Mouse (Mus musculus) CD4-positive, CD25-positive, alpha-beta regulatory T cell, adult 2 months (primary cell): Measurements from ENCODE around the gene Bhmt2.

ENCODE experiments used
- DNase-seq: peaks from one replicate; pipeline ENCODE4 v3.0.0-alpha.2; 2012; ENCODE audit warnings: low read depth, low spot score

The Bhmt2 gene

GRCm38 (mm10) chr13:93674131-93674561, at the start of gene Bhmt2, which contains the start of gene Dmgdh:
Gene Bhmt2, minus strand, starts transcription at chr13:93674302.
Gene Dmgdh, plus strand, starts transcription at chr13:93674433.
- DNase-seq, result no peak

- no peak for DNase-seq
Measured at GRCm38 (mm10) chr13:93723455-93723854, 49.4 kb upstream of the Bhmt2 start.

GRCm38 (mm10) chr13:93721916-93722315, 47.8 kb upstream of the Bhmt2 start:
- DNase-seq, result no peak

DNA sequence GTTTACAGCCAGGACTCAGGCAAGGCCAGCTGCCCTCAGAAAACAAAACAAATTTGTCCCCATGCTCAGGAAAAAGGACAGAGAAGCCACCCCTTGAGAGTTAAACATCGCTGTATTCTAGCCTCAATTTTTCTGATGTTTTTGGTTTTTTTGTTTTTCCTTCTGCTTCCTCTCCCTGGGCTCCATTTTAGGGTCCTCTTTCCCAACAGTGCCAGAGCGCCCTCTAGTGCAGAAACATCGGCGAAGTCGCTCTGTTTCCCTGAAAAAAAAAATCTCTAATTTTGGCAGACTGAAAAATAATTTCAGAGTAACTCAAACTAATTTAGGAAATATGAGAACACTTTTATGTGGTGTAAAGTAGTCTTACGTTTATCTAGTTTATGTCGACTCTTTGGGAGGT, 44.8 kb upstream of the Bhmt2 start:
- peak; percentile 68 for DNase-seq

DNA sequence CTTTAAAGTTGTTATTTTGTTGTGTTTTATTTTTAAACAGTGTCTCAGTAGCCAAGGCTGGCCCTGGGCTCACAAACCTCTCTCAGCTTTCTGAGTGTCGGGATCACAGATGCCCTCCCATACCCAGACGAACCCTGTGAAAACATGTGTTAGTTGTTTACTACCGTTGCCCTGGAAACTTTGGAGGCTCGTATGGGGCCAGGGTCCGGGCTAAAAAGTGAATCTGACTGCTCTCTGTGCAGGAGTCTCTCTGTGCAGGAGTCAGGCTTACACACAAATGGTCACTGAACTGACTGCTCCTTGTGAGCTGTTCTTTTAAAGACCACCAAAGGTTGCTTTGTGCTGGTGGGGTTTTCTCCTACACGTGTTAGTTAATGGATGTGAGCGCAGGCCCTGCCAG, 43.0 kb upstream of the Bhmt2 start:
- DNase-seq, result no peak

DNA sequence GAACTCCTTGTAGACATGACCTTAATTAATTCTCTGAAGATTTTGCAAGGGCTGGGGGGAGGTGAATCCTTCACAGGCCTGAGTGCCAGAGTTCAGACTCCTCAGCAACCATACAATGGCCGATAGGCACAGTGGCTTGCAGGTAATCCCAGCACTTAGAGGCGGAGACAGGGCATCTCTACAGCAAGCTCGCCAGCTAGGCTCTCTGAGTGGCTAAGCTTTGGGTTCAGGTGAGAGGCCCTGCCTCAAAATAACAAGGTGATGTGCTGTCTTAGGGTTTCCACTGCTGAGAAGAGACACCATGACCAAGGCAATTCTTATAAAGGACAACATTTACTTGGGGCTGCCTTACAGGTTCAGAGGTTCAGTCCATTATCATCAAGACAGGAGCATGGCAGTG, 39.7 kb upstream of the Bhmt2 start:
- DNase-seq, result no peak

- DNase-seq, result no peak
Measured at GRCm38 (mm10) chr13:93712362-93712761, 38.3 kb upstream of the Bhmt2 start.

GRCm38 (mm10) chr13:93711226-93711625, 37.1 kb upstream of the Bhmt2 start:
- DNase-seq, result no peak

GRCm38 (mm10) chr13:93710325-93710724, 36.2 kb upstream of the Bhmt2 start:
- no peak for DNase-seq

DNA sequence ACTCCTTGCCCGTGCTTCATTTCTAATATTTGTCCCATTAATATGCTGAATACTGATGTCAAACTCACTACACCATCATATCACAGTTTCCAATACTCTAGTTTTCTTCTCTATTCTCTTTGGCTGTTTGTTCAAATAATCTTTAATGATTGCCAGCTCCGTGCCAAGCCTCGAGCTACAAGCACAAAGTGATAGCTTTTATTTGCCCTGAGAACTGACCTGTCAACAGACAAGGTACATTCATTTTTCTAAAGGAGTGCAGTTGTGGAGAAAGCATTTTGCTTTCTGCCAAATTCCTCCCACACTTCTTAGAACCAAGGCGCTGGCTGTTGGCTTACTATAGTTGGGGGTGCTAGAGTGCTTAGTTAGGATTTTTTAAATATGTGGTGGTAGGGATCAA, 33.2 kb upstream of the Bhmt2 start:
- no peak for DNase-seq

GRCm38 (mm10) chr13:93705697-93706096, 31.6 kb upstream of the Bhmt2 start:
- DNase-seq, result no peak

DNA sequence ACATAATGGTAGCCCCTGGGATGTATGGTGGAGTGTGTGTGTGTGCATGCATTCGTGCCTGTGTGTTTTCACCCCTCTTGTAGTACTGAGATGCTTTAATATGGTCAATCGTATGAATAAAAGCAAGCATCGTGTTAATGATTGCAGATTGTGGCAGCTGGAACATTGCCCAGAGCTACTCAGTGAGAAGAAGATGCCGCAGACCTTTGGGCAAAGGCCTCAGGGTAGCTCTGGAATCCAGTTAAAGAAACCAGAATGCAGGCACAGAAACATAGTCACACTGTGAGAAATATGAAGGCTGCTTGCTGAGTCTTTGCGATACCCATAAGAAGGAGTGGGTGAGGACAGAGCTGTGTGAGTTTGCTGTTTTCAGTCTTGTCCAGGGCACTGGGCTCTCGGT, 24.8 kb upstream of the Bhmt2 start:
- DNase-seq, result no peak

DNA sequence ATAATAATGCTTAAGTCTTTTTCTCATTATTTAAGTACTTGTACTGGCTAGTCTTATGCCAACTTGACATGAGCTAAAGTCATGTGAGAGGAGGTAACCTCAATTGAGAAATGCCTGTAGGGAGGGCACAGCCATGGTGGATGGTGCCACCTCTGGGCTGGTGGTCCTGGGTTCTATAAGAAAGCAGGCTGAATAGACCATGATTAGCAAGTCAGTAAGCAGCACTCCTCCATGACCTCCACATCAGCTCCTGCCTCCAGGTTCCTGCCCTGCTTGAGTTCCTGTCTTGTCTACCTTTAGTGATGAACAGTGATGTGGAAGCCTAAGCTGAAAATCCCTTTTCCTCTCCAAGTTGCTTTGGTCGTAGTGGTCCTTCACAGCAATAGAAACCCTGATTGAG, 16.7 kb upstream of the Bhmt2 start:
- DNase-seq, result no peak

DNA sequence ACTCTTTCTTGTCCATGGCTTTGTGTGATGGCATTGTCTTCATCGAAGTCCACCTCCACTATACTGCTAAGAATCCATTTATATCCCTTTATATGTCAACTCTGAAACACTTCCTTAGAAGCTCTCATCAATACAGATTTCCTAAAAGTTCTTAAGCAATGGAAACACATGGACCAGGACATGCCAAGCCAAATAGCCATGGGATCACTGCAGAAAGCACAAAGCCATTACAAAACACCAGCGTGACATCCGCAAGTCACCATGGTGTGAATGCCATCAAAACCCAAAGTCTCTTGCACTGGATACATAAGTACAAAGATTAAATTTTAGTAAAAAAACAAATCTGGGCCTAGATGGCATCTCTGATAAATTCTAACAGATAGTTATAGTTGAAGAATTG, 15.5 kb upstream of the Bhmt2 start:
- DNase-seq, result no peak

GRCm38 (mm10) chr13:93687321-93687720, 13.2 kb upstream of the Bhmt2 start:
- no peak for DNase-seq

GRCm38 (mm10) chr13:93685226-93685625, 11.1 kb upstream of the Bhmt2 start:
- no peak for DNase-seq

DNA sequence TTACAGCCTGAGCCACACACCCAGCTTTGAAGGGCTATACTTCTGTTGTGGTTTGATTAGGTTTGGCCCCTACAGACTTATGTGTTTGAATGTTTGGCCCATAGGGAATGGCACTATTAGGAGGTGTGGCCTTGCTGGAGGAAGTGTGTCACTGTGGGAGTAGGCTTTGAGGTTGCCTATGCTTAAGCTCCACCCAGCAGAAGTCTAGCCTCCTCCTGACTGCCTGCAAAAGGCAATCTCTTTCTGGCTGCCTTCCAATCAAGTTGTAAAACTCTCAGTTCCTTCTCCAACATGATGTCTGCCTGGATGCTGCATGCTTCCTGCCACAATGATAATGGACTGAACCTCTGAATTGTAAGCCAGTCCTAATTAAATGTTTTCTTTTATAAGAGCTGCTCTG, 9.2 kb upstream of the Bhmt2 start:
- DNase-seq, result no peak

- no peak for DNase-seq
Measured at GRCm38 (mm10) chr13:93676864-93677263, 2.8 kb upstream of the Bhmt2 start.

DNA sequence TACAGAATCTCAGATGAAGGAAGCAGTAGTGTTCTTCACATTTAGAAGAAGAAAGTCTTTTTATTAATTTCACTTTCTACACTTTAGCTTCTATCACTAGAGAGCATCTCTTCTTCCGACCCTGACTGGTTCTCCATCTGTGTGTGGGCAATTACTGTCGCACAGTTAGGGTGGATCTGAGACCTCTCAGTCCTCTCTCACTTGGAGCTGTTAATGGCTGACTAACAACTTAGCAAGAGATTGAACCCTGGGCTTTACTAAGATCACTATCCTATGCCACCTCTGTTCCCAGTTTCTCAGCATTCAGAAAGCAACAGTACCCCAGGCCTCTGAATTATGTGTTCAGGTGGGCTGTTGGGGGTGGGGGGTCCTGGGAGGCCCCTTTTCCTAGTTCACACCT, 806 bp downstream of the Bhmt2 start:
- no peak for DNase-seq

DNA sequence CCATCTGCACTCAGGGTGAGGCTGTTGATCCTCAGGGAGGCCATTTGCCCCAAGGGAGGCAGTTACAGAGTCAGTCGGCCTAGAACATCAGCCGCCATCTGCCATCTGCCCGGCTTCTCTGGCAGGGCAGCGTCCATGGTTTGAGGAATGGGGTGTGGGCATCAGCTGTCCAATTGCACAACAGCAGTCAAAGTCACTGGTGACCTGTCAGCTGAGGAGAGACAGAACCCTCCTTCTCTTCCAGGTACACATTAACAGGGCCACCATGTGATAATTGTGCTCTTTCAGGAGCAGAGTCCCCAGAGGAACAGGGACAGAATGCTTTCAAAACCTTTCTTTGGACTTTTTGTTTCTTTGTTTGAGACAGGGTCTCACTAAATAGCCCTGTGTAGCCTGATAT, 1.7 kb downstream of the Bhmt2 start:
- no peak for DNase-seq

- no peak for DNase-seq
Measured at GRCm38 (mm10) chr13:93667586-93667985, 6.5 kb downstream of the Bhmt2 start.

DNA sequence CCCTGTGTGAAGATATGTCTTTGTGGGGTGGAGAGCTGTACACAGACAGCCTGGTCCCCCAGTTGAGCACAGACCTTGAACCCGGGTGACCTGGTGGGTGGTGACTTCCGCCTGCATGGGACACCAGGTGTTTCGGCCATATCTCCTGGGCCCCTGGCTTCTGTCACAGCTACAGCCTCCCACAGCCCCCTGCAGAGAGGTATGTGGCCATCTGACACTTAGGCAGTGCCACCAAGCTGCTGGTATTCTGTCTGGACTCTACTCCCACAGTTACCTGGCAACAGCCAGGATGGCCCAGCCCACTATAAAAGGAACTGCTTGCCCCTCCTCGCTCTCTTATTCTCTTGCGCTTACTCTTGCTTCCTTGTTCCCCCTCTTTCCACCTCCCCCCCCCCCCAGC, 16.2 kb downstream of the Bhmt2 start:
- no peak for DNase-seq

DNA sequence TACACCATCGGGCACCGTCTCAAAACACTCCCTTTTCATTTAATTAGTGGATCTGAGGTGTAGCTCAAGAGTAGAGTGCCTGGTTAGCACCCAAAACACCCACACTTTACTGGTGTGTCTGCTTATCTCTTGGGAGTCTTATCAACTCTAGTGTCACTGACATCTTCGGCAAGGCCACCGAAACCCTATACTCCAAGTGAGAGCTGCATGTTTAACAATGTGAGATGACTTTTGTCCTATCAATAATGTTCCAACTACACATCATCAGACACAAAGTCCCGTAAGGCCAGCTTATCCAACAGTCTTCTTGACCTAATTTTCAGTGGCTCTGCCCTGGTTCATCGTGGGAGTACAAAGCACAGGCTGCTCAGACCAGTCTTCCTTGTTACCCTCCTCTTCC, 20.7 kb downstream of the Bhmt2 start:
- DNase-seq, result no peak

DNA sequence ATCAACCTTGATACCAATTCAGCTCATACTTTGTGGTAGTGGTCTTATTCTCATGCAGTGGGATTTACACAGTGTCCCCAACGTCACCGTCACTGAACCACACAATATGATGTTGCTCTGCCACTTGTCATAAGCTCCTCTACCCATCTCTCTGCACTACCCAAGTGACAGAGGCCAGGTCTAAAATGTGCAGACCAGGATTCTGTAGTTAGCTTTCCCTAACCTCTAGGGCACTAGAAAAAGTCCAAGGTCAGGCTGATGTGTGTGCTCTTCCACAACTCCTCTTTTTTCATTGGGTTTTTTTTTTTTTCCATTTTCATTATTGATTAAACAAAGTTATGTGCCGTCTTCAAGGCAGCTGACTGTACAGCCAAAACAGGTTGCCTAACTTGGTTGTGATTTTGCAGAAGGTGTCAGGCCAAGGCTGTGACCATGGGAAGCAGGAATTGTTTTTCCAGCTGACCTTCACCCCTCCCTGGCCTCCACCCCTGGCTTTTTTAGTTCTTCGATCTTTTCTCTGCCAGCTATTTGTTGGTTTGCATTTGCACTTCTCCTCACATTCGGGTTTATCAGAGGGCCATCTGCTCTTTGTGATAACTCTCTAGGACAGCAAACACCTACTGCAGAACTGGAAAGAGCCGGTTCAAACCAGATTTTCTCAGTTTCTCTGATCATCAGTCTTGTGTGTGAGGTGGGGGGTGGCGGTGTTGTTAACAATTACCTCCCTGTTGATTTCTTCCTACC, 25.5 kb downstream of the Bhmt2 start:
- DNase-seq, result no peak
